Mouse (Mus musculus) midbrain, embryonic 12.5 days (tissue): ENCODE results near the gene Tbc1d7. TPM values are rescaled to one million over a fixed set of nuclear protein-coding genes. Genes with fewer than 3 reads are reported as not detected.

Experiments
- ATAC-seq: fragments of 200-750 bp; cut with Nextera tagmentation; 2 replicates; pipeline ENCODE4 v1.8.0; 2017; ENCODE audit warnings: low read depth, moderate TSS enrichment, moderate library complexity; ENCODE audit not compliant: low FRiP score
- H3K27ac ChIP-seq: fragments of 300-500 bp; sonication (generic); replicated peaks from 2 replicates; pipeline ENCODE4 v1.5.1; 2016; ENCODE audit warnings: mild to moderate bottlenecking
- H3K27me3 ChIP-seq: fragments of 300-500 bp; sonication (generic); 2 replicates; pipeline ENCODE4 v1.6.1; 2016; ENCODE audit warnings: mild to moderate bottlenecking
- H3K36me3 ChIP-seq: fragments of 300-500 bp; sonication (generic); 2 replicates; pipeline ENCODE4 v1.6.1; 2016
- H3K4me1 ChIP-seq: fragments of 300-500 bp; sonication (generic); 2 replicates; pipeline ENCODE4 v1.6.1; 2016
- H3K4me2 ChIP-seq: fragments of 300-500 bp; sonication (generic); replicated peaks from 2 replicates; pipeline ENCODE4 v1.6.1; 2016; ENCODE audit warnings: mild to moderate bottlenecking, moderate library complexity
- H3K4me3 ChIP-seq: fragments of 300-500 bp; sonication (generic); 2 replicates; pipeline ENCODE4 v1.5.1; 2016; ENCODE audit warnings: mild to moderate bottlenecking
- H3K9ac ChIP-seq: fragments of 300-500 bp; sonication (generic); replicated peaks from 2 replicates; pipeline ENCODE4 v1.6.1; 2016; ENCODE audit warnings: mild to moderate bottlenecking, moderate library complexity
- H3K9me3 ChIP-seq: fragments of 300-500 bp; sonication (generic); 2 replicates; pipeline ENCODE4 v1.6.1; 2016; ENCODE audit warnings: mild to moderate bottlenecking
- WGBS: fragments of 180-500 bp; shearing (Covaris S2); methylation state at CpG from one replicate; pipeline ENCODE4 v1.1.7; 2016; 5-methylcytosine and 5-hydroxymethylcytosine counted together
- polyA plus RNA-seq: library from polyadenylated mRNA; unstranded; fragments of >200 nt; fragmentation: Nextera tagmentation; extraction: Ambion mirVana; gene quantifications from 2 replicates; pipeline ENCODE4 v1.2.1, GENCODE M21; 2016

Gene Tbc1d7
- polyA plus RNA-seq, 1 experiment from 2014 or later: 76.7 TPM

- Histone ChIP-seq H3K4me3 (no peak overlapping the region), H3K36me3 (0 out of 2 replicates have a peak, but pooled peaks cover 3% of the 10 kb centered on the region), H3K4me2 (no peak overlapping the region), H3K9me3 (no peaks in the 10 kb centered on the region), H3K9ac (no peak overlapping the region), H3K27ac (no peak overlapping the region), H3K4me1 (no peaks in the 10 kb centered on the region), H3K27me3 (no peaks in the 10 kb centered on the region)
- ATAC-seq: no peak
- WGBS: 82% methylated on average over 10 of the region's 10 CpGs
Measured at GRCm38 (mm10) chr13:43131741-43132191, 39.5 kb downstream of the Tbc1d7 start.

GRCm38 (mm10) chr13:43130161-43130560 is 41.1 kb downstream of the Tbc1d7 start:
- no peaks in the 10 kb centered on the region for H3K27me3 ChIP-seq
- H3K27ac ChIP-seq: no peak overlapping the region
- H3K4me1 ChIP-seq: no peaks in the 10 kb centered on the region
- 80% methylated on average over 6 of the region's 6 CpGs for WGBS
- H3K36me3 ChIP-seq: no peaks in the 10 kb centered on the region
- H3K4me2 ChIP-seq: no peak overlapping the region
- H3K9me3 ChIP-seq: no peaks in the 10 kb centered on the region
- no peak overlapping the region for H3K9ac ChIP-seq
- no peak for ATAC-seq
- no peak overlapping the region for H3K4me3 ChIP-seq

- Histone ChIP-seq H3K4me3 (no peak overlapping the region), H3K4me2 (no peak overlapping the region), H3K9me3 (no peaks in the 10 kb centered on the region), H3K9ac (no peak overlapping the region), H3K27me3 (no peaks in the 10 kb centered on the region), H3K4me1 (peaks cover 11% of the 10 kb centered on the region), H3K27ac (no peak overlapping the region), H3K36me3 (no peaks in the 10 kb centered on the region)
- WGBS: 32% methylated on average over 4 of the region's 4 CpGs
- no peak for ATAC-seq
Measured at GRCm38 (mm10) chr13:43124683-43125074, 46.6 kb downstream of the Tbc1d7 start.

DNA sequence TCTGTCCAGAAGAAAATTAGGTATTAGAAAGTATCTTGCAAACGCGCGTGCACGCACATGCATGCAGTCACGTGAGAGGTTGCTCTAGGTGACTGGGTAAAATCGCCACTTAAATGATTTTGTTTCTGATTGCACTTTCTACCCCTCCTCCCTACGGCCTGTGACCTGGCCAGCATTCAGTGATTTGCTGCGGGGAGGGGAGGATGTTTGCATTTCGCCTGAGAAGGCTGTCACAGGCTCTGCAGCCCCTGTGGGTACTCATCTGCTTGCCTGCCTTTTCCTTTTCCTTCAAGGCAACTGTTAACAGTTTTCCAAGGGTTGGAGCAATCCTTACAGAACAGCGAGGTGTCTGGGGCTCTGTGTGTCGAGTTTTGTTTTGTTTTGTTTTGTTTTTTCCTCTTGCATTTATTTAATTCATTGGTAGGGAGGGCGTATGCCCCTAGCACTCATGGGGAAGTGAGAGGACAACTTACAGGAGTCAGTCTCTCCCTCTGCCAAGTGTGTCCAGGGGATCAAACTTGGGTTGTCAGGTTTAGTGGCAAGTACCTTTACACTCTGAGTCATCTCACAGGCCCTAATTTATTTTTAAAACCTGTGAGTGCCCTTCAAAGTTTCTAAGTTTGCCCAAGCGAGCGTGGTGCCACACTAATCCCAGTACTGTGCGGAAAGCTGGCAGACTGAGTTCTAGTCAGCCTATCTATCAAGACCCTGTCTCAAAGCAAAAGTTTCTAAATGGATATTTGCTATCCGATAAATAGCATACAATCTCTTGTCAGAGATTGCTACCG is 47.2 kb downstream of the Tbc1d7 start:
- Histone ChIP-seq H3K27ac (no peak overlapping the region), H3K9me3 (no peaks in the 10 kb centered on the region), H3K27me3 (no peaks in the 10 kb centered on the region), H3K4me2 (no peak overlapping the region), H3K4me3 (no peak overlapping the region), H3K9ac (no peak overlapping the region), H3K4me1 (peaks cover 11% of the 10 kb centered on the region), H3K36me3 (no peaks in the 10 kb centered on the region)
- no peak for ATAC-seq
- WGBS: 55% methylated on average over 17 of the region's 17 CpGs

DNA sequence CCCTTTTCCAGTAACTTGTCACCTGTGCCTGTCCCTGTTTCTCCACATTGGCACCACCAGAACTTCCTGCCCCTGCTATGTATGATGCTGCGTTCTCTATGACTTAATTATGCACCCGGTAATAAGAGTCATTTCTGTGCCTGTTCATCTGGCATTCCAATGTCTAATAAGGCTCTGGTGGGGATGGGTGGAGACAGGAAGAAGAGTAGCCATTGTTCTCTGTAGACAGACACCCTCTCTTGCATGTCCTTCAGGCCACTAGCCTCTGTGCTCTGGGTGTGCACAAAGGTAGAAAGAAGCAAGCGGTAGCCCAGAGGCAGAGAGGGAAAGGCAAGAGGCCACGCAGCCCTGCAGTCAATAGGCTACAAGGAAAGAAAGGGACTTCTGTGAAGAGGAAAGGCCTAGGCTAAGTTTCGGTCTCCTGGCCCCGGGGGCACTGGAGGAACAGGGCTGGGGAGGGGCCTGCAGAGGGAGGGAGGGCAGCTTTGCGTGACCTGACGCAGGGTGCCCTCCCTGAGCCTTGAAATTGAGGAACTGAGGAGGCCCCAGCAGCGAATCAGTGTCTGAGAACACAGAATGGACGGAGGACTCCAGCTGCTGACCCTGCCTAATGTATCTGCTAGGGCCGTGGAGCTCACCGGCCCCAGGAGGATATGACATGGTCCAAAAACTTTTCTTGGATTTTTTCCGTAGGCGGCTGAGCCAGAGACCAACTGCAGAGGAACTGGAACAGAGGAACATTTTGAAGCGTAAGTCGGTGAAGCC is 48.8 kb downstream of the Tbc1d7 start:
- Histone ChIP-seq H3K27me3 (no peaks in the 10 kb centered on the region), H3K9ac (no peak overlapping the region), H3K4me2 (no peak overlapping the region), H3K9me3 (no peaks in the 10 kb centered on the region), H3K27ac (no peak overlapping the region), H3K4me3 (no peak overlapping the region), H3K36me3 (no peaks in the 10 kb centered on the region), H3K4me1 (peaks cover 11% of the 10 kb centered on the region)
- 70% methylated on average over 16 of the region's 16 CpGs for WGBS
- no peak for ATAC-seq

GRCm38 (mm10) chr13:43113141-43113540 is 58.2 kb downstream of the Tbc1d7 start:
- no peak for ATAC-seq
- no peak overlapping the region for H3K27ac ChIP-seq
- H3K27me3 ChIP-seq: no peaks in the 10 kb centered on the region
- no peaks in the 10 kb centered on the region for H3K36me3 ChIP-seq
- no peak overlapping the region for H3K9ac ChIP-seq
- H3K9me3 ChIP-seq: 0 out of 2 replicates have a peak, but pooled peaks cover 5% of the 10 kb centered on the region
- H3K4me1 ChIP-seq: no peaks in the 10 kb centered on the region
- H3K4me2 ChIP-seq: no peak overlapping the region
- no peak overlapping the region for H3K4me3 ChIP-seq
- 89% methylated on average over 3 of the region's 3 CpGs for WGBS

- no peak for ATAC-seq
- no peaks in the 10 kb centered on the region for H3K27me3 ChIP-seq
Measured at GRCm38 (mm10) chr13:43112707-43113106, 58.6 kb downstream of the Tbc1d7 start.

GRCm38 (mm10) chr13:43112280-43112679 is 59.0 kb downstream of the Tbc1d7 start:
- no peaks in the 10 kb centered on the region for H3K4me1 ChIP-seq
- H3K4me3 ChIP-seq: no peak overlapping the region
- H3K36me3 ChIP-seq: no peaks in the 10 kb centered on the region
- no peak for ATAC-seq
- no peaks in the 10 kb centered on the region for H3K27me3 ChIP-seq
- WGBS: 78% methylated on average over 7 of the region's 7 CpGs
- no peak overlapping the region for H3K9ac ChIP-seq
- H3K4me2 ChIP-seq: no peak overlapping the region
- 0 out of 2 replicates have a peak, but pooled peaks cover 5% of the 10 kb centered on the region for H3K9me3 ChIP-seq
- no peak overlapping the region for H3K27ac ChIP-seq

More at GRCm38 (mm10) chr13:43112707-43113106, 58.6 kb downstream of the Tbc1d7 start:
- WGBS: 89% methylated on average over 3 of the region's 3 CpGs
- Histone ChIP-seq H3K9ac (no peak overlapping the region), H3K4me1 (no peaks in the 10 kb centered on the region), H3K4me2 (no peak overlapping the region), H3K36me3 (no peaks in the 10 kb centered on the region), H3K4me3 (no peak overlapping the region), H3K27ac (no peak overlapping the region), H3K9me3 (0 out of 2 replicates have a peak, but pooled peaks cover 5% of the 10 kb centered on the region)

DNA sequence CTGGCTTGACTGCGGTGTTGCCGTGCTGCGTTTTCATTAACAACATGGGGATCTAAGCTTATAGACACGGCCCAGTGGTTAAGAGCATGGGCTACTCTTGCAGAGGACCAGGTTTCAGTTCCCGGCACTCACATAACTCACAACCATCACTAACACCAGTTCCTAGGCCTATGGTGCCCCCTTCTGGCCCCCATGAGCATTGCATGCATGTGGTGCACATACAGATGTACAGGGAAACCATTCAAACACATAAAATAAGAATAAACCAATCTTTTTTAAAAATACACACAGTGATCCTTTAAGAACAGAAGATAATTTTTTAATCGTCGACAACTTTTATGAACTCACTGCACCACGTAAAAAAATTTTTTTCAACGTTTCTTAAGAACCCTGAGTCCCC is 66.8 kb downstream of the Tbc1d7 start:
- H3K4me2 ChIP-seq: no peak overlapping the region
- H3K9ac ChIP-seq: no peak overlapping the region
- H3K27me3 ChIP-seq: no peaks in the 10 kb centered on the region
- no peak for ATAC-seq
- no peak overlapping the region for H3K27ac ChIP-seq
- WGBS: 96% methylated on average over 9 of the region's 9 CpGs
- H3K4me1 ChIP-seq: no peaks in the 10 kb centered on the region
- no peak overlapping the region for H3K4me3 ChIP-seq
- no peaks in the 10 kb centered on the region for H3K9me3 ChIP-seq
- 0 out of 2 replicates have a peak, but pooled peaks cover 5% of the 10 kb centered on the region for H3K36me3 ChIP-seq

GRCm38 (mm10) chr13:43102943-43103342 is 68.4 kb downstream of the Tbc1d7 start:
- no peaks in the 10 kb centered on the region for H3K27me3 ChIP-seq
- no peak for ATAC-seq
- no peak overlapping the region for H3K27ac ChIP-seq
- 87% methylated on average over 7 of the region's 7 CpGs for WGBS
- no peaks in the 10 kb centered on the region for H3K9me3 ChIP-seq
- H3K4me1 ChIP-seq: no peaks in the 10 kb centered on the region
- H3K36me3 ChIP-seq: 0 out of 2 replicates have a peak, but pooled peaks cover 5% of the 10 kb centered on the region
- H3K4me2 ChIP-seq: no peak overlapping the region
- H3K4me3 ChIP-seq: no peak overlapping the region
- no peak overlapping the region for H3K9ac ChIP-seq
